Mouse (Mus musculus) myocyte (in vitro differentiated cells): ENCODE results near the gene Slc35c1. TPM values are rescaled to one million over a fixed set of nuclear protein-coding genes. Genes with fewer than 3 reads are reported as not detected.
A peak's percentile ranks its signal among the peaks of the same experiment; 100 is the strongest.

Experiments used
- H3K27me3 ChIP-seq: one replicate; pipeline ENCODE4 v1.6.1; 2011; ENCODE audit not compliant: control insufficient read depth, insufficient read depth, insufficient read length
- H3K36me3 ChIP-seq: one replicate; pipeline ENCODE4 v1.6.1; 2011; ENCODE audit not compliant: control insufficient read depth, insufficient read depth
- H3K4me2 ChIP-seq: one replicate; pipeline ENCODE4 v1.6.1; 2011; ENCODE audit warnings: low read depth, control low read depth
- H3K4me3 ChIP-seq: one replicate; pipeline ENCODE4 v1.5.1; 2011; ENCODE audit warnings: mild to moderate bottlenecking, control low read depth, moderate library complexity
- H3K79me2 ChIP-seq: one replicate; pipeline ENCODE4 v1.6.1; 2011; ENCODE audit not compliant: control insufficient read depth, insufficient read depth
- H3ac ChIP-seq: one replicate; pipeline ENCODE4 v1.6.1; 2011; ENCODE audit not compliant: control insufficient read depth, insufficient read length
- CEBPB ChIP-seq: IDR thresholded peaks from 2 replicates; pipeline ENCODE4 v1.6.1; 2011; ENCODE audit warnings: mild to moderate bottlenecking, moderate library complexity; ENCODE audit not compliant: poor library complexity, insufficient read depth, severe bottlenecking
- E2F4 ChIP-seq: IDR thresholded peaks from one replicate; pipeline ENCODE4 v1.6.1; 2011; ENCODE audit warnings: mild to moderate bottlenecking, control low read depth, moderate library complexity; ENCODE audit not compliant: insufficient read depth
- MAX ChIP-seq: IDR thresholded peaks from one replicate; pipeline ENCODE4 v1.6.1; 2011; ENCODE audit warnings: low read depth, mild to moderate bottlenecking, control low read depth
- MYOD1 ChIP-seq, 3 experiments: IDR thresholded peaks; one replicate each; pipeline ENCODE4 v1.6.1; 2011; ENCODE audit warnings: control low read depth in 2 of 3, low read depth in 2 of 3, mild to moderate bottlenecking in 2 of 3, moderate library complexity in 1 of 3; ENCODE audit not compliant: insufficient read length in 2 of 3, control insufficient read depth in 1 of 3
- MYOG ChIP-seq, 3 experiments: IDR thresholded peaks; one replicate each; pipeline ENCODE4 v1.6.1; 2011; ENCODE audit warnings: control low read depth in 2 of 3, low read depth in 2 of 3, mild to moderate bottlenecking in 2 of 3; ENCODE audit not compliant: insufficient read length in 2 of 3, control insufficient read depth in 1 of 3, insufficient read depth in 1 of 3
- POLR2A ChIP-seq: IDR thresholded peaks from one replicate; pipeline ENCODE4 v1.6.1; 2011; ENCODE audit warnings: low read depth, mild to moderate bottlenecking, control low read depth, moderate library complexity; ENCODE audit not compliant: insufficient read length
- POLR2AphosphoS2 ChIP-seq: IDR thresholded peaks from one replicate; pipeline ENCODE4 v1.6.1; 2011; ENCODE audit warnings: low read depth, control low read depth; ENCODE audit not compliant: insufficient read length
- REST ChIP-seq: IDR thresholded peaks from one replicate; pipeline ENCODE4 v1.6.1; 2011; ENCODE audit warnings: mild to moderate bottlenecking, control low read depth, moderate library complexity; ENCODE audit not compliant: insufficient read depth, insufficient read length
- SRF ChIP-seq: IDR thresholded peaks from one replicate; pipeline ENCODE4 v1.6.1; 2011; ENCODE audit warnings: low read depth; ENCODE audit not compliant: control insufficient read depth, insufficient read length
- TCF12 ChIP-seq: IDR thresholded peaks from one replicate; pipeline ENCODE4 v1.6.1; 2011; ENCODE audit warnings: mild to moderate bottlenecking, control low read depth; ENCODE audit not compliant: poor library complexity, insufficient read depth, severe bottlenecking
- TCF3 ChIP-seq: IDR thresholded peaks from one replicate; pipeline ENCODE4 v1.6.1; 2011; ENCODE audit warnings: low read depth, control low read depth; ENCODE audit not compliant: insufficient read length
- USF1 ChIP-seq: IDR thresholded peaks from one replicate; pipeline ENCODE4 v1.6.1; 2011; ENCODE audit warnings: low read depth, mild to moderate bottlenecking, control low read depth, moderate library complexity
- polyA plus RNA-seq: library from polyadenylated mRNA; unstranded; fragments of >200 nt; fragmentation: generic; extraction: Trizol; gene quantifications from one replicate; pipeline ENCODE4 v1.2.1, GENCODE M21; 2012; ENCODE audit warnings: missing spikeins

Gene Slc35c1
- polyA plus RNA-seq, 1 experiment = 13.8 TPM

GRCm38 (mm10) chr2:92424462-92425308 lies 35.7 kb downstream of the Slc35c1 start:
- Histone ChIP-seq H3K4me2 (no peak overlapping the region), H3ac (no peak overlapping the region), H3K36me3 (peaks cover 23% of the 10 kb centered on the region), H3K4me3 (no peak overlapping the region), H3K79me2 (peaks cover 6% of the 10 kb centered on the region), H3K27me3 (no peaks in the 10 kb centered on the region)
- no peak for TF ChIP-seq MAX
- no peak for TF ChIP-seq POLR2A
- TF ChIP-seq REST = no peak
- no peak for TF ChIP-seq SRF
- TF ChIP-seq USF1 = no peak
- TF ChIP-seq TCF3 = no peak
- no peak for TF ChIP-seq POLR2AphosphoS2

DNA sequence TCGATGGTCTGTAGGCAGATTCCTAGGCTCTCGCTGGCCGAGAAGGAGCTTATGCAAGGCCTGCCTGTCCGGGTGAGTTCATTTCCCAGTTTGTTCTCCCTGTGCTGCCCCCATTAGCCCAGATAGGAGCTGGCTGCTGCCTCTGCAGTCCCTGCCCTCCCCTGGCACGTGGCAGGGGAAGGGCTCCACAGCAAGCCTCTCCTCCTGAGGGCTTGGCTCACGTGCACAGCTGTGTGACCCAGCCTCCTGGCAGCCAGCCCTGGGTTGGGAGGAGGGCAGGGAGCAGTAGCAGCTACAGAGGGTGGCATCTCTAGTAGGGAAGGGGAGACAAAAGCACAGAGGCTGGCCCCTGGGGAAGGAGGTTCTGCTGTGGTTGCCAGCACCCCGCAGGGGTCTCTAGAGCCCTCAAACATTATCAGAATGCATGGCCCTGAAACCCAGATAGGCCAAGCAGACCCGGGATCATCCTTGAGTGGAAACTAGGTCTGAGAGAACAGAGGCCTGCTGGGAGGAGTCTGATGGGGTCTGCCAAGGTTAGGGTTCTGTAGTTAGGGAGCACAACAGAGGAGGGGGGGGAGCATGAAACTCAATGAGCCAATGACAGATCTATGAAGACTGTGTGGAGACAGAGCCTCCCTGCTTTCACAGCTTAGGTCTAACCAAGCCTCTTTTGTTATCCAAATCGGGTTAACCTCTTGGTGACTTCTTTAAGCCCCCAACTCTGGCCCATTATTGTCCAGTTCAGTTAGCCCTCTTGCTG lies 36.5 kb downstream of the Slc35c1 start:
- Histone ChIP-seq H3ac (no peak overlapping the region), H3K4me2 (no peak overlapping the region), H3K4me3 (no peak overlapping the region), H3K79me2 (peaks cover 6% of the 10 kb centered on the region), H3K36me3 (peaks cover 30% of the 10 kb centered on the region), H3K27me3 (no peaks in the 10 kb centered on the region)
- TF ChIP-seq MYOG (IDR thresholded peaks at IDR 0.05; ENCODE audit: control insufficient read depth in 1 of 3, insufficient read depth in 1 of 3, insufficient read length in 2 of 3, low read depth in 2 of 3) (peak in 1 of 3 experiments; percentile 67), MAX (no peak)

DNA sequence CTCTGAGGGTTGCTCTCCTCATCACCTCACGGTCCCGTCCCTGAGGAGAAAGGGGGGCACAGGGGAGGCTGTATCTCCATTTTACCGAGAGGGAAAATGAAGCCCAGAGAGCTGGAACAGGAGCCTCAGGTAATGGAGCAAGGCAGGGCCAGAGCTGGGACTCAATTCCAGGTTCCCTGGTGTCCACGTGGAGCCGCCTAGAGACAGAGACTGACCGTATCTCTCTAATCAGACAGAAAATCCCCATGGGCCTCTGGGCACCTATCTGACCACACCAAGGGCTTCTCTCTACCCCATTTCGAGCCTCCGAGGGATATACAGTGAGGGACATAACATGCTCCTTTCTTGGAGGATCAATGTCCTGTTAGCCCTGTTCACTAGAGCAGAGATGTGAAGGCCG lies 37.2 kb downstream of the Slc35c1 start:
- TF ChIP-seq MYOG (IDR thresholded peaks at IDR 0.05; ENCODE audit: control insufficient read depth in 1 of 3, insufficient read depth in 1 of 3, insufficient read length in 2 of 3, low read depth in 2 of 3) (no peak), USF1 (no peak), TCF3 (no peak), REST (no peak), CEBPB (no peak), E2F4 (no peak), POLR2AphosphoS2 (no peak), MAX (no peak), SRF (no peak), POLR2A (no peak), TCF12 (no peak), MYOD1 (IDR thresholded peaks at IDR 0.05; ENCODE audit: control insufficient read depth in 1 of 3, insufficient read length in 2 of 3, low read depth in 2 of 3) (no peak)
- Histone ChIP-seq H3K27me3 (no peaks in the 10 kb centered on the region), H3K4me2 (no peak overlapping the region), H3K4me3 (no peak overlapping the region), H3ac (no peak overlapping the region), H3K36me3 (peaks cover 35% of the 10 kb centered on the region), H3K79me2 (no peaks in the 10 kb centered on the region)

GRCm38 (mm10) chr2:92422388-92423135 lies 37.8 kb downstream of the Slc35c1 start:
- no peak for TF ChIP-seq E2F4
- TF ChIP-seq USF1 = no peak
- no peak for TF ChIP-seq REST
- no peak for TF ChIP-seq POLR2AphosphoS2
- no peak for TF ChIP-seq TCF12
- TF ChIP-seq MYOG (IDR thresholded peaks at IDR 0.05; ENCODE audit: control insufficient read depth in 1 of 3, insufficient read depth in 1 of 3, insufficient read length in 2 of 3, low read depth in 2 of 3) = no peak
- TF ChIP-seq POLR2A = no peak
- TF ChIP-seq CEBPB = no peak
- no peak for TF ChIP-seq SRF
- TF ChIP-seq TCF3 = no peak
- TF ChIP-seq MAX = no peak
- no peak for TF ChIP-seq MYOD1 (IDR thresholded peaks at IDR 0.05; ENCODE audit: control insufficient read depth in 1 of 3, insufficient read length in 2 of 3, low read depth in 2 of 3)
- H3K4me2 ChIP-seq = no peak overlapping the region

More at GRCm38 (mm10) chr2:92422388-92423135, 37.8 kb downstream of the Slc35c1 start:
- no peaks in the 10 kb centered on the region for H3K79me2 ChIP-seq
- H3K36me3 ChIP-seq = peaks cover 35% of the 10 kb centered on the region
- H3K27me3 ChIP-seq = no peaks in the 10 kb centered on the region
- no peak overlapping the region for H3K4me3 ChIP-seq
- no peak overlapping the region for H3ac ChIP-seq
